In genomic region chr1:161980046-161980445, GRCm38 (mm10) we compare ENCODE assay signal across 16 mouse cellular contexts. TPM values are rescaled to one million over a fixed set of nuclear protein-coding genes. Genes with fewer than 3 reads are reported as not detected.
"Had no signal": no experiment of that assay in that cellular context is flagged by ENCODE, and none has a peak within 500 bp of the region (broad histone marks: within the 10 kb centered on the region; RNA-seq: fewer than 3 reads in every experiment).

No protein-coding gene starts in this region.

- H3K27ac ChIP-seq: kidney, postnatal 0 days; liver, embryonic 14.5 days; midbrain, embryonic 13.5 days; neural tube, embryonic 12.5 days; stomach, embryonic 15.5 days had no signal

- H3K4me3 ChIP-seq: midbrain, embryonic 13.5 days; myocyte; neural tube, embryonic 12.5 days; stomach, embryonic 15.5 days had no signal

- H3K9me3 ChIP-seq: midbrain, embryonic 13.5 days; neural tube, embryonic 12.5 days; stomach, embryonic 15.5 days had no signal

- H3K36me3 ChIP-seq: midbrain, embryonic 13.5 days; neural tube, embryonic 12.5 days; stomach, embryonic 15.5 days had no signal

- H3K9ac ChIP-seq: liver, embryonic 14.5 days; midbrain, embryonic 13.5 days; neural tube, embryonic 12.5 days; stomach, embryonic 15.5 days had no signal

- H3K27me3 ChIP-seq: midbrain, embryonic 13.5 days; neural tube, embryonic 12.5 days; stomach, embryonic 15.5 days had no signal

- H3K4me2 ChIP-seq: midbrain, embryonic 13.5 days; neural tube, embryonic 12.5 days; stomach, embryonic 15.5 days had no signal

- DNase-seq: layer of hippocampus, adult 9-11 months; lung, adult 18-20 months; retina, postnatal 1 day; right cerebral cortex, postnatal 4 days; thymus, adult 2 months; thymus, postnatal 36 days had no signal

- ATAC-seq: intestine, postnatal 0 days; midbrain, embryonic 13.5 days had no signal

RNA-seq across cellular contexts. Expression of gene 4930558K02Rik, which starts 0.6 kb away (rescaled TPM):
- polyA plus RNA-seq: intestine, postnatal 0 days; kidney, postnatal 0 days; liver, adult 2 months; liver, embryonic 14.5 days; lung, embryonic 16.5 days; midbrain, embryonic 13.5 days; myocyte; neural tube, embryonic 12.5 days; spleen, adult 2 months; stomach, embryonic 15.5 days; thymus, adult 2 months had no signal
